Mouse (Mus musculus) hindbrain, embryonic 16.5 days (tissue): ENCODE measurements around the gene Gins1. TPM values are rescaled to one million over a fixed set of nuclear protein-coding genes. Genes with fewer than 3 reads are reported as not detected.

ENCODE experiments used
- ATAC-seq: fragments of 200-750 bp; cut with Nextera tagmentation; 2 replicates; pipeline ENCODE4 v1.8.0; 2017; ENCODE audit warnings: moderate TSS enrichment, moderate library complexity
- H3K27ac ChIP-seq: fragments of 300-500 bp; sonication (generic); 2 replicates; pipeline ENCODE4 v1.5.1; 2014; ENCODE audit warnings: low read depth, mild to moderate bottlenecking, control low read depth, low read length, moderate library complexity
- H3K27me3 ChIP-seq: fragments of 300-500 bp; sonication (generic); replicated peaks from 2 replicates; pipeline ENCODE4 v1.6.1; 2014; ENCODE audit warnings: low read length; ENCODE audit not compliant: control insufficient read depth, insufficient read depth
- H3K36me3 ChIP-seq: fragments of 300-500 bp; sonication (generic); 2 replicates; pipeline ENCODE4 v1.6.1; 2014; ENCODE audit warnings: mild to moderate bottlenecking, low read length, moderate library complexity, mixed read lengths; ENCODE audit not compliant: control insufficient read depth, insufficient read depth
- H3K4me1 ChIP-seq: fragments of 300-500 bp; sonication (generic); 2 replicates; pipeline ENCODE4 v1.6.1; 2014; ENCODE audit warnings: low read depth, low read length; ENCODE audit not compliant: control insufficient read depth, insufficient read depth
- H3K4me2 ChIP-seq: fragments of 300-500 bp; sonication (generic); 2 replicates; pipeline ENCODE4 v1.6.1; 2014; ENCODE audit warnings: mild to moderate bottlenecking, low read length, control low read depth, moderate library complexity
- H3K4me3 ChIP-seq: fragments of 300-500 bp; sonication (generic); 2 replicates; pipeline ENCODE4 v1.5.1; 2014; ENCODE audit warnings: mild to moderate bottlenecking, low read length, control low read depth, moderate library complexity
- H3K9ac ChIP-seq: fragments of 300-500 bp; sonication (generic); 2 replicates; pipeline ENCODE4 v1.6.1; 2014; ENCODE audit warnings: low read depth, mild to moderate bottlenecking, control low read depth, low read length, moderate library complexity
- H3K9me3 ChIP-seq: fragments of 300-500 bp; sonication (generic); 2 replicates; pipeline ENCODE4 v1.6.1; 2014; ENCODE audit warnings: mild to moderate bottlenecking, low read length, moderate library complexity; ENCODE audit not compliant: control insufficient read depth
- WGBS: fragments of 180-500 bp; shearing (Covaris S2); extraction: QIAGEN DNeasy Blood & Tissue Kit; methylation state at CpG from one replicate; pipeline ENCODE4 v1.1.7; 2014; 5-methylcytosine and 5-hydroxymethylcytosine counted together
- polyA plus RNA-seq: library from polyadenylated mRNA; unstranded; fragments of >200 nt; fragmentation: Nextera tagmentation; extraction: Ambion mirVana; gene quantifications from 2 replicates; pipeline ENCODE4 v1.2.1, GENCODE M21; 2015

Gins1 gene
- polyA plus RNA-seq, 1 experiment from 2014 or later: 14.1 TPM

- no peak overlapping the region for H3K9ac ChIP-seq
- H3K4me1 ChIP-seq: no peaks in the 10 kb centered on the region
- no peak for ATAC-seq
- H3K27me3 ChIP-seq: no peaks in the 10 kb centered on the region
- H3K4me3 ChIP-seq: no peak overlapping the region
- H3K4me2 ChIP-seq: no peak overlapping the region
- H3K27ac ChIP-seq: no peak overlapping the region
- no peaks in the 10 kb centered on the region for H3K9me3 ChIP-seq
- H3K36me3 ChIP-seq: no peaks in the 10 kb centered on the region
- WGBS: 92% methylated on average over 3 of the region's 3 CpGs
These were observed 59.4 kb downstream of the Gins1 start for GRCm38 (mm10) chr2:150964641-150965040.

GRCm38 (mm10) chr2:150965951-150966350, 60.8 kb downstream of the Gins1 start:
- H3K4me3 ChIP-seq: no peak overlapping the region
- no peaks in the 10 kb centered on the region for H3K36me3 ChIP-seq
- WGBS: 92% methylated on average over 10 of the region's 10 CpGs
- H3K9me3 ChIP-seq: no peaks in the 10 kb centered on the region
- H3K9ac ChIP-seq: no peak overlapping the region
- no peak overlapping the region for H3K4me2 ChIP-seq
- no peak overlapping the region for H3K27ac ChIP-seq
- no peaks in the 10 kb centered on the region for H3K4me1 ChIP-seq
- no peaks in the 10 kb centered on the region for H3K27me3 ChIP-seq
- no peak for ATAC-seq

GRCm38 (mm10) chr2:150967491-150967890, 62.3 kb downstream of the Gins1 start:
- ATAC-seq: no peak
- WGBS: 91% methylated on average over 2 of the region's 2 CpGs
- H3K4me3 ChIP-seq: no peak overlapping the region

GRCm38 (mm10) chr2:150969231-150969630, 64.0 kb downstream of the Gins1 start:
- Histone ChIP-seq H3K4me1 (no peaks in the 10 kb centered on the region), H3K27ac (no peak overlapping the region), H3K36me3 (no peaks in the 10 kb centered on the region), H3K9me3 (no peaks in the 10 kb centered on the region), H3K9ac (no peak overlapping the region), H3K27me3 (no peaks in the 10 kb centered on the region), H3K4me2 (no peak overlapping the region), H3K4me3 (no peak overlapping the region)
- ATAC-seq: no peak
- WGBS: 100% methylated on average over 2 of the region's 2 CpGs

More at GRCm38 (mm10) chr2:150967491-150967890, 62.3 kb downstream of the Gins1 start:
- no peak overlapping the region for H3K27ac ChIP-seq
- H3K4me2 ChIP-seq: no peak overlapping the region
- no peak overlapping the region for H3K9ac ChIP-seq
- H3K27me3 ChIP-seq: no peaks in the 10 kb centered on the region
- no peaks in the 10 kb centered on the region for H3K36me3 ChIP-seq
- H3K4me1 ChIP-seq: no peaks in the 10 kb centered on the region
- H3K9me3 ChIP-seq: no peaks in the 10 kb centered on the region

GRCm38 (mm10) chr2:150971856-150972255, 66.7 kb downstream of the Gins1 start:
- Histone ChIP-seq H3K9me3 (no peaks in the 10 kb centered on the region), H3K9ac (no peak overlapping the region), H3K27ac (no peak overlapping the region), H3K27me3 (no peaks in the 10 kb centered on the region), H3K36me3 (peaks cover 2% of the 10 kb centered on the region; the same call in 1 of the 2 replicates), H3K4me3 (no peak overlapping the region), H3K4me1 (no peaks in the 10 kb centered on the region), H3K4me2 (no peak overlapping the region)
- ATAC-seq: no peak
- WGBS: 70% methylated on average over 7 of the region's 7 CpGs

- no peak overlapping the region for H3K4me3 ChIP-seq
- no peaks in the 10 kb centered on the region for H3K9me3 ChIP-seq
- no peak for ATAC-seq
- H3K27me3 ChIP-seq: no peaks in the 10 kb centered on the region
- peaks cover 2% of the 10 kb centered on the region; the same call in 1 of the 2 replicates for H3K36me3 ChIP-seq
- H3K4me1 ChIP-seq: no peaks in the 10 kb centered on the region
- 83% methylated on average over 3 of the region's 3 CpGs for WGBS
- H3K9ac ChIP-seq: no peak overlapping the region
- no peak overlapping the region for H3K4me2 ChIP-seq
- no peak overlapping the region for H3K27ac ChIP-seq
These were observed 67.5 kb downstream of the Gins1 start for GRCm38 (mm10) chr2:150972681-150973080.

- 92% methylated on average over 8 of the region's 8 CpGs for WGBS
These were observed 68.4 kb downstream of the Gins1 start for GRCm38 (mm10) chr2:150973401-150974115.

GRCm38 (mm10) chr2:150976871-150977270, 71.7 kb downstream of the Gins1 start:
- Histone ChIP-seq H3K27ac (no peak overlapping the region), H3K36me3 (peaks cover 2% of the 10 kb centered on the region; the same call in 1 of the 2 replicates), H3K27me3 (no peaks in the 10 kb centered on the region), H3K4me3 (no peak overlapping the region), H3K9ac (no peak overlapping the region), H3K4me2 (no peak overlapping the region), H3K9me3 (no peaks in the 10 kb centered on the region), H3K4me1 (no peaks in the 10 kb centered on the region)
- no peak for ATAC-seq
- WGBS: 87% methylated on average over 5 of the region's 5 CpGs

More at GRCm38 (mm10) chr2:150973401-150974115, 68.4 kb downstream of the Gins1 start:
- Histone ChIP-seq H3K4me2 (no peak overlapping the region), H3K4me1 (no peaks in the 10 kb centered on the region), H3K27ac (no peak overlapping the region), H3K36me3 (peaks cover 2% of the 10 kb centered on the region; the same call in 1 of the 2 replicates), H3K4me3 (no peak overlapping the region), H3K9me3 (no peaks in the 10 kb centered on the region), H3K27me3 (no peaks in the 10 kb centered on the region), H3K9ac (no peak overlapping the region)
- ATAC-seq: no peak

- WGBS: 94% methylated on average over 6 of the region's 6 CpGs
- Histone ChIP-seq H3K4me1 (no peaks in the 10 kb centered on the region), H3K4me3 (no peak overlapping the region), H3K36me3 (peaks cover 2% of the 10 kb centered on the region; the same call in 1 of the 2 replicates), H3K4me2 (no peak overlapping the region), H3K27me3 (no peaks in the 10 kb centered on the region), H3K27ac (no peak overlapping the region), H3K9me3 (no peaks in the 10 kb centered on the region), H3K9ac (no peak overlapping the region)
- ATAC-seq: no peak
These were observed 72.5 kb downstream of the Gins1 start for GRCm38 (mm10) chr2:150977676-150978075.
